Comparison of ENCODE assay signal across 9 mouse cellular contexts in genomic region chr17:31119429-31119828, GRCm38 (mm10). TPM values are rescaled to one million over a fixed set of nuclear protein-coding genes. Genes with fewer than 3 reads are reported as not detected.
DNase-seq lines count a peak whose midpoint lies in the region; ATAC-seq and TF ChIP-seq lines count a peak whose summit lies in the region.
"Had no signal": no experiment of that assay in that cellular context is flagged by ENCODE, and none has a peak within 500 bp of the region (broad histone marks: within the 10 kb centered on the region; RNA-seq: fewer than 3 reads in every experiment).

No protein-coding gene starts in this region.

- no peak overlapping the region for H3K27ac ChIP-seq in forebrain, postnatal 0 days (ENCODE audit: low read depth, low read length)
- H3K27ac ChIP-seq in hindbrain, embryonic 11.5 days (ENCODE audit: low read depth, low read length): no peak overlapping the region

- H3K9me3 ChIP-seq in forebrain, postnatal 0 days (ENCODE audit: low read length): 0 out of 2 replicates have a peak, but pooled peaks cover 6% of the 10 kb centered on the region
- H3K9me3 ChIP-seq in hindbrain, embryonic 11.5 days (ENCODE audit: control insufficient read depth, low read length): no peaks in the 10 kb centered on the region

- H3K9ac ChIP-seq in forebrain, postnatal 0 days: no peak overlapping the region
- H3K9ac ChIP-seq in hindbrain, embryonic 11.5 days (ENCODE audit: low read depth, low read length): no peak overlapping the region

- H3K4me2 ChIP-seq in forebrain, postnatal 0 days (ENCODE audit: low read depth): no peak overlapping the region
- no peak overlapping the region for H3K4me2 ChIP-seq in hindbrain, embryonic 11.5 days (replicated peaks; ENCODE audit: low read depth, low read length)

- WGBS in forebrain, postnatal 0 days: 5% methylated on average over 7 of the region's 7 CpGs
- WGBS in hindbrain, embryonic 11.5 days: 6% methylated on average over 7 of the region's 7 CpGs

- DNase-seq in Muller cell, postnatal 12 days (ENCODE audit: inconsistent ontology term): peak; percentile 40
- peak; percentile 83 to 88 for DNase-seq in cerebellum, adult 18-20 months
- DNase-seq in forebrain, postnatal 0 days: peak; percentile 79
- DNase-seq in hindbrain, embryonic 11.5 days (ENCODE audit: low spot score): peak; percentile 86
- DNase-seq in layer of hippocampus, adult 9-11 months: peak; percentile 83
- DNase-seq in lung, postnatal 14 days: peak; percentile 84
- DNase-seq in retina, postnatal 1 day: peak; percentile 86
- DNase-seq in thymus, postnatal 4 days: peak; percentile 94

- H3K36me3 ChIP-seq in forebrain, postnatal 0 days (ENCODE audit: insufficient read depth): peaks cover 18% of the 10 kb centered on the region
- no peaks in the 10 kb centered on the region for H3K36me3 ChIP-seq in hindbrain, embryonic 11.5 days (ENCODE audit: control insufficient read depth, insufficient read depth, low read length)

- peak; percentile 84 for ATAC-seq in forebrain, postnatal 0 days
- peak; percentile 60 for ATAC-seq in hindbrain, embryonic 11.5 days (ENCODE audit: low FRiP score)

- no peak overlapping the region for H3K4me3 ChIP-seq in forebrain, postnatal 0 days (ENCODE audit: low read depth, low read length)
- no peak overlapping the region for H3K4me3 ChIP-seq in hindbrain, embryonic 11.5 days (ENCODE audit: low read depth, low read length)

- H3K27me3 ChIP-seq in forebrain, postnatal 0 days (ENCODE audit: insufficient read depth, low read length): no peaks in the 10 kb centered on the region
- no peaks in the 10 kb centered on the region for H3K27me3 ChIP-seq in hindbrain, embryonic 11.5 days (ENCODE audit: control insufficient read depth, insufficient read depth, low read length)

- no peaks in the 10 kb centered on the region for H3K4me1 ChIP-seq in forebrain, postnatal 0 days (ENCODE audit: insufficient read depth)
- H3K4me1 ChIP-seq in hindbrain, embryonic 11.5 days (replicated peaks; ENCODE audit: control insufficient read depth, insufficient read depth, low read length): no peaks in the 10 kb centered on the region

- peak; percentile 96 for TF ChIP-seq CTCF in forebrain, postnatal 0 days (IDR thresholded peaks at IDR 0.05; ENCODE audit: low read depth)

RNA-seq across cellular contexts. Expression of gene Tff3, which starts 10.0 kb away (rescaled TPM):
- not detected in 2 replicates for total RNA-seq in forebrain, postnatal 0 days (2014; rRNA removed)
- 0.35 TPM in 1 of 2 replicates, not detected in the other for polyA plus RNA-seq in forebrain, postnatal 0 days (2015; fragmentation: Nextera tagmentation; extraction: Ambion mirVana)
- polyA plus RNA-seq in hindbrain, embryonic 11.5 days (2014; fragmentation: Nextera tagmentation; extraction: Ambion mirVana): 0.35 and 0.79 TPM in 2 replicates
- total RNA-seq: left cerebral cortex, adult 8-10 months had no signal

RNA-seq across cellular contexts. Expression of gene Tff2, which starts 24.7 kb away (rescaled TPM):
- total RNA-seq in forebrain, postnatal 0 days (2014; rRNA removed): not detected in 2 replicates
- polyA plus RNA-seq in forebrain, postnatal 0 days (2015; fragmentation: Nextera tagmentation; extraction: Ambion mirVana): not detected in 2 replicates
- polyA plus RNA-seq in hindbrain, embryonic 11.5 days (2014; fragmentation: Nextera tagmentation; extraction: Ambion mirVana): not detected in 2 replicates
- total RNA-seq: left cerebral cortex, adult 8-10 months had no signal

RNA-seq across cellular contexts. Expression of gene Tff1, which starts 45.6 kb away (rescaled TPM):
- total RNA-seq in forebrain, postnatal 0 days (2014; rRNA removed): not detected in 2 replicates
- polyA plus RNA-seq in forebrain, postnatal 0 days (2015; fragmentation: Nextera tagmentation; extraction: Ambion mirVana): not detected in 2 replicates
- not detected in 2 replicates for polyA plus RNA-seq in hindbrain, embryonic 11.5 days (2014; fragmentation: Nextera tagmentation; extraction: Ambion mirVana)
- total RNA-seq: left cerebral cortex, adult 8-10 months had no signal

Comparison
In these comparisons a context has a peak if more than half of its experiments do, and no peak if none do; other contexts are left out.
1. DNase-seq: peak in every context shown above with its lines; median percentile 94 in thymus, postnatal 4 days; 86 in hindbrain, embryonic 11.5 days; 86 in retina, postnatal 1 day; 86 in cerebellum, adult 18-20 months; 84 in lung, postnatal 14 days; 83 in layer of hippocampus, adult 9-11 months; 79 in forebrain, postnatal 0 days; 40 in Muller cell, postnatal 12 days.